Mouse (Mus musculus) thymus, adult 2 months (tissue): Measurements from ENCODE around the gene Unkl. TPM values are rescaled to one million over a fixed set of nuclear protein-coding genes. Genes with fewer than 3 reads are reported as not detected.
"Not testable (repeated sequence)": the region's sequence is repeated elsewhere in the genome, so short reads cannot be mapped to it uniquely, and the experiment has no call there.

Source experiments
- DNase-seq: peaks from one replicate; pipeline ENCODE4 v3.0.0; 2021
- H3K27ac ChIP-seq: fragments of 200-500 bp; 2 replicates; pipeline ENCODE4 v1.5.1; 2012; ENCODE audit warnings: low read length, control low read depth; ENCODE audit not compliant: control insufficient read depth, insufficient read depth
- H3K27me3 ChIP-seq: fragments of 200-500 bp; 2 replicates; pipeline ENCODE4 v1.6.1; 2012; ENCODE audit warnings: mild to moderate bottlenecking, low read length, moderate library complexity, mixed read lengths; ENCODE audit not compliant: control insufficient read depth, insufficient read depth
- H3K36me3 ChIP-seq: fragments of 200-500 bp; 2 replicates; pipeline ENCODE4 v1.6.1; 2012; ENCODE audit warnings: mild to moderate bottlenecking, low read length, moderate library complexity; ENCODE audit not compliant: control insufficient read depth, insufficient read depth
- H3K4me1 ChIP-seq: fragments of 200-500 bp; replicated peaks from 2 replicates; pipeline ENCODE4 v1.6.1; 2012; ENCODE audit warnings: low read length; ENCODE audit not compliant: control insufficient read depth, insufficient read depth
- H3K4me3 ChIP-seq: fragments of 200-500 bp; 2 replicates; pipeline ENCODE4 v1.5.1; 2012; ENCODE audit warnings: mild to moderate bottlenecking, low read length, control low read depth, moderate library complexity; ENCODE audit not compliant: control insufficient read depth, insufficient read depth
- CTCF ChIP-seq: fragments of 200-500 bp; IDR thresholded peaks from 2 replicates; pipeline ENCODE4 v1.5.1; 2012; ENCODE audit warnings: mild to moderate bottlenecking, control low read depth, low read length, moderate library complexity, borderline replicate concordance; ENCODE audit not compliant: control insufficient read depth, poor library complexity, insufficient read depth; ENCODE audit errors: extremely low read depth
- POLR2A ChIP-seq: fragments of 200-500 bp; IDR thresholded peaks from 2 replicates; pipeline ENCODE4 v1.6.1; 2012; ENCODE audit warnings: mild to moderate bottlenecking, low read length, control low read depth, moderate library complexity; ENCODE audit not compliant: control insufficient read depth, poor library complexity, insufficient read depth; ENCODE audit errors: extremely low read depth
- WGBS: fragments of 180-500 bp; shearing (Covaris S2); methylation state at CpG from one replicate; pipeline ENCODE4 v1.1.7; 2018; 5-methylcytosine and 5-hydroxymethylcytosine counted together
- polyA plus RNA-seq: library from polyadenylated mRNA; depleted of rRNA; stranded (reverse); fragments of >200 nt; gene quantifications from 2 replicates; pipeline ENCODE4 v1.2.3, GENCODE M21; 2012

Unkl gene
- polyA plus RNA-seq, 1 experiment: 60.1 TPM

- DNase-seq: no peak
- TF ChIP-seq POLR2A (no peak), CTCF (no peak)
- peaks cover 4% of the 10 kb centered on the region; the same call in 1 of the 2 replicates for H3K4me1 ChIP-seq
- no peaks in the 10 kb centered on the region for H3K27me3 ChIP-seq
- H3K4me3 ChIP-seq: no peak overlapping the region
- no peak overlapping the region for H3K27ac ChIP-seq
- WGBS: 87% methylated on average over 4 of the region's 4 CpGs
- H3K36me3 ChIP-seq: peaks cover 62% of the 10 kb centered on the region
Measured at GRCm38 (mm10) chr17:25211705-25212104, 23.5 kb downstream of the Unkl start.

DNA sequence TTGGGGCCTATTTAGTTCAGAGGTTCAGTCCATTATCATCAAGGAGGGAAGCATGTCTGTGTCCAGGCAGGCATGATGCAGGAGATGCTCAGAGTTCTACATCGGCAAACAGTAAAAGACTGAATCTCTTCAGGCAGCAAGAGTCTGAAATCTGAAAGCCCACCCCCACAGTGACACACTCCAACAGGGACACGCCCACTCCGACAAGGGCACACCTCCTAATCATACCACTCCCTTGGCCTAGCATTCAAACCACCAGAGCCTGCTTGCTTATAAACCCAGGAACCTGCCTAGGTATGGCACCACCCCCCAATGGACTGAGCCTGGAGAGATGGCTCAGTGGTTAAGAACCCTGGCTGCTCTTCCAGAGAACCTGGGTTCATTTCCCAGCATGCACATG is 27.2 kb downstream of the Unkl start:
- 89% methylated on average over 3 of the region's 3 CpGs for WGBS
- H3K4me3 ChIP-seq: no peak overlapping the region
- no peak for DNase-seq
- H3K27ac ChIP-seq: no peak overlapping the region
- TF ChIP-seq POLR2A (no peak), CTCF (no peak)
- H3K27me3 ChIP-seq: no peaks in the 10 kb centered on the region
- peaks cover 36% of the 10 kb centered on the region for H3K36me3 ChIP-seq
- H3K4me1 ChIP-seq: peaks cover 29% of the 10 kb centered on the region

- no peak overlapping the region for H3K4me3 ChIP-seq
- WGBS: 69% methylated on average over 9 of the region's 9 CpGs
Measured at GRCm38 (mm10) chr17:25218967-25219366, 30.8 kb downstream of the Unkl start.

DNA sequence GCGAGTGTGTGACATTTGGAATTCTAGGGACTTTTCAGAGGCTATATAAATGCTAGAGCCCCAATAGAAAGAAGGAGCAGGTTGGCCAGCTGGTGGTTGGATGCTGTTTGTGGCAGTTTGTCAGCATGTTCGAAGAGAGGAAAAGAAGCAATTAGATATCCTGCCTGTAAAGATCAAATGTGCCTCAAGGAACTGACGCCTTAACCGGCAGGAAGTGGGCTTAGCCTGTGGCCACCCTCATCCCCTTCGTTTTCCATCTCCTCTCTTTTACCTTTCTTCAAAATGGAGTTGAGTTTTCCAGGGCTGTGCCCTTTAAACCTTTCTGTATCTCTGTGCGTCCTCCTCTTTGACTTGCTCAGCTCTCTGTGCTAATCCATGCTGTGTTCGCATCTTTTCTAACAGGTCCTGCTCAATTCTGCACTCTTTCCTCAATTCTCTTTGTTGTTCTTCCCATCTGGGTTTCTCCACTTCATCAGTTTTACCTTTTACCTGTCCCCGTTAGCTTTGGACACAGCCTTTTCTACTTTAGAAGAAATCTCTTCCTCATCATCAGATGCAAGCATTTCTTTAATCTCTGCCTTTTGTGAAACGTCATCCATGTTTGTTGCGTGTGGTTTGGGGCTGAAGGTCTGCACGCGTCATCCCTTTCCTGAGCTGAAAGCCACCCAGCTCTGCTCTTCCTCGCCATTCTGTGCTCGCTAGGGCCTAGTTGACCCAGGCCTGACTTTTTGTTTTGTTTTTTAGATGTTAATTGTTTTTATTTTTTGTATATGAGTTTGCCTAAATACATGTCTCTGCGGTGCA is 31.5 kb downstream of the Unkl start:
- peak; percentile 52 for DNase-seq
- Histone ChIP-seq H3K27ac (peak overlapping the region; percentile 63), H3K27me3 (no peaks in the 10 kb centered on the region), H3K4me3 (no peak overlapping the region), H3K36me3 (peaks cover 10% of the 10 kb centered on the region), H3K4me1 (peaks cover 62% of the 10 kb centered on the region)
- TF ChIP-seq POLR2A (no peak), CTCF (no peak)
- 20% methylated on average over 15 of the region's 15 CpGs for WGBS

More at GRCm38 (mm10) chr17:25218967-25219366, 30.8 kb downstream of the Unkl start:
- Histone ChIP-seq H3K27me3 (no peaks in the 10 kb centered on the region), H3K36me3 (peaks cover 17% of the 10 kb centered on the region), H3K4me1 (peaks cover 55% of the 10 kb centered on the region), H3K27ac (peak overlapping the region; percentile 63)
- TF ChIP-seq CTCF: no peak
- no peak for DNase-seq

GRCm38 (mm10) chr17:25220746-25221145 is 32.5 kb downstream of the Unkl start:
- Histone ChIP-seq H3K4me3 (no peak overlapping the region), H3K27me3 (no peaks in the 10 kb centered on the region), H3K36me3 (no peaks in the 10 kb centered on the region; the same call in 1 of the 2 replicates), H3K4me1 (peaks cover 72% of the 10 kb centered on the region), H3K27ac (peak overlapping the region; percentile 88; the same call in 1 of the 2 replicates)
- no peak for DNase-seq
- WGBS: 100% methylated on average over 1 of the region's 1 CpGs
- TF ChIP-seq POLR2A: no peak
- no peak for TF ChIP-seq CTCF

DNA sequence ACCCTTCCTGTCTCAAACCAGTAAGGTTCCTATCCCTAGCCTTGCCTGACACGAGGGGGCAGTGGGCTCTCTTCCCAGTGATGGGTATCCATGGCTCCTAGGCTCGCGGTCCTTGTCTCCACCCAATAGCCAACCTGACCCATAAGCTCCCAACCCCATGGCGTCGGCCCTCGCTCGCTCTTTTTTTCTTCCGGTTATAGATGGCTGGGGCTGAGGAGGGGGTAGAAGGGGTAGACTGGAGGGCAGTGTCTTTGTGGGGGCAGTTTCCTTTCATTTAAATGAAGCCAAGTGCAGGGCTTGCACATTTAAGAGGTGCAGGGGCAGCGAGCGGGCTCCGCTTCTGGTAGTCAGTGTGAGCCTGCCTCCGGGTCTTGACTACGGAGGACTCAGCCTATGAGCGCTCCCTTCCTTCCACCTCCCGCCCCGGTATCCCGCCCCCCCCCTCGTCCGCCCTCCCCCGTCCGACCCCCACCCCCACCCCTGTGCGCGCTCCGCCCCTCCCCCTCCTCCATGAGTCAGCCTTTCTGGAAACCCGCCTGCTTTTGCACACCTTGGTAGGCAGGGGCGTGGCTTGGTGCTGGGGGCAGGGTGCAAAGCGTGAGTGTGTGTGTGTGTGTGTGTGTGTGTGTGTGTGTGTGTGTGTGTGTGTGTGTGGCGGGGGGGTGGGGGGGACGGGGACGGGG is 33.8 kb downstream of the Unkl start:
- peak overlapping the region; percentile 88 for H3K27ac ChIP-seq
- WGBS: 1% methylated on average over 23 of the region's 30 CpGs
- TF ChIP-seq CTCF (no peak), POLR2A (peak; percentile 49; the same call in 1 of the 2 replicates)
- no peaks in the 10 kb centered on the region for H3K36me3 ChIP-seq
- peak overlapping the region; percentile 43 for H3K4me3 ChIP-seq
- H3K4me1 ChIP-seq: peaks cover 76% of the 10 kb centered on the region
- DNase-seq: peak; percentile 77
- no peaks in the 10 kb centered on the region for H3K27me3 ChIP-seq

DNA sequence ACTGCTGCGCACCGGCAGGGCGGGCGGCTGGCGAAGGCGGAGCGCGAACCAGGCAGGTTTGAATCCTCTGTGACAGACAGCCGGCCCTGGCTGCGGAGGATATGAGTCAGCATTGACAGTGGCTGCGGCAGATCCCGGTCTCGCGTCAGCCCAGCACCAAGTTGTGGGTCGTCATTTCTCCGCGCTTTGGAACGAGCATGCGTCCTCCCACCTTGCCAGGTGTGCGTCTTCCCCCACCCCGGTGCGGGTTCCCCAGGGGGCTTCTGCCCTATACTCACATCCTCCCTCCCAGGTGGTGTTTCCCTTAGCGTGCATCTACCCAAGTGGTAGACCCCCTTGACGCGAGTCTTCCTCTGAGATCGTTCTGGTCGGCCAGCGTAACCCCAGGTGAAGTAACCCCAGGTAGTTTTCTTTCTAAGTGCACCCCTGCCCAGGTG is 34.3 kb downstream of the Unkl start:
- peak; percentile 55 for DNase-seq
- H3K4me3 ChIP-seq: peak overlapping the region; percentile 45
- H3K4me1 ChIP-seq: peaks cover 77% of the 10 kb centered on the region
- WGBS: under 1% methylated on average over 14 of the region's 28 CpGs
- peak overlapping the region; percentile 97 for H3K27ac ChIP-seq
- H3K36me3 ChIP-seq, H3K27me3 ChIP-seq: not testable (repeated sequence)
